Mouse (Mus musculus): ENCODE measurements around the gene Hpse2.

Hpse2 gene

GRCm38 (mm10) chr19:43155582-43155981, 232.6 kb downstream of the Hpse2 start:
- no peak for DNase-seq

DNA sequence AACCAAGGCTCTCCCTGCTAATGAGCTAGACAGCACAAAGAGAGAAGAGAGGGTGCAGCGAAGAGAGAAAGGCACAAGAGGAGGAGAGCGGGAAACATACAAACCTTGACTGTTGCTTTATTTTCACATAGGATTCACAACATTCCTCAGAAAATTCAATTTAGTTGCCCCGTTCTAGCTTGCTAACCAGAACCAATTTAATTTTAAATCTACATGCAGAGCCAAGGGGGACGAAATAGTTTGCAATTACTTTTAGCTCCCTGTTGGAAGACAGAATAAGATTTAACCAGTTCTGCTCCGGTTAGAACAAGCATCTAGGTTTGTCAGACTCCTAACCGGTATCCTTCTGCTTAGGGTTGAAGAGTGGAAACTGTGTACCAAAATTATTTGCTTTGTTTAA, 240.3 kb downstream of the Hpse2 start:
- no peak for DNase-seq

DNA sequence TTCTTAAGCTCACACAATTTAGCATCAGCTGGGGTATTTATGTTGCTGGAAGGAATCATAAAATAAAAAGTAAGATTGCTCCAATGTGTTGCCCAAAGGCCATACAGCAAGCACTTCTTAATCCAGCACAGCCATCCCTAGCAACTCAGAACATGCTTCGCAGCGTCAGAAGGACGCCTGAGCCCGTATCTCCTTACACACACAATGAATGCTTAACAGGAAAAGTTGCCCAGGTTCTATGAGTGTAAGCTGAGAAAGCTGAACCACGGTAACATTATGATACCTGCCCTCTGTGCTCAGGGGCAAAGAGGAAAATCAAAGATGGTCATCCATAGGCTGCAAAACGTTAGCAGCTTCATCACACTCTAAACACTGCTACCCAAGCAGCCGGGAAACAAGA, 241.3 kb downstream of the Hpse2 start:
- DNase-seq, result no peak

- no peak for DNase-seq
These were observed 246.5 kb downstream of the Hpse2 start for GRCm38 (mm10) chr19:43141646-43142045.

- DNase-seq, result no peak
These were observed 278.4 kb downstream of the Hpse2 start for GRCm38 (mm10) chr19:43109796-43110195.

DNA sequence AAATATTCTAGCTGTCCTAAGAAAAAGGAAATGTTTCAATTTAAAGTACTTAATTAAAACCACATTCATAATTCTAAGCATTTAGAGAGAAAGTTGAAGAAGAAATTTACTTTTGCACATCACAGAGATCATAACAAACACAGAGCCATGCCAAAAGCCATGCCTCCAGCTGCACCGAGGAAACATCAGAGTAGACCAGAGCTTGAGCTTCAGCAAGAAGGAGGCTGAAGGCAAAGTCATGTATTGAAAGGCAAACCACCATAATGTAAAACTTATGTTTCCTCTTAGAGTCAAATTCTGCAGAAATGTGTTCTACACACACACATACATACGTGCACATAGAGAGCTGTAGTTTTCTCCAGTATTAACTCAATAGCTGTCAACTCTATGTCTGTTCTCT, 291.2 kb downstream of the Hpse2 start:
- no peak for DNase-seq

DNA sequence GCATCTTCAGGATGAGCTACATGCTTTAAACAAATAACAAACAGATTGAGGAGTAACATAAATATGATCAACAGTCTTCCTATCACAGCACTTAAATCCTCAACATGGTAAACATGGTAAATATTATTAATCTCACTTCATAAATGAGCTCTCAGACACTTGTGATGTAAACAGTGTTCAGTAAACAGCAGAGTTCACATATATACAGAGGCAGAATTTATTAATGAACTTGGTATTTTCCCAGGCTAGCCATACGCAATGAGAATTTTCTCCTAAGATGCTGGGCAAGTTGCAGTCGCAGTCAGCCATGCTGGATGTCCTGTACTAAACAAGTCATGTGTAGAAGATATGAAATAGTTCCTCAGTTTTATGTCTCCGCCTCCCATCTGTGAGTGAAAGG, 300.9 kb downstream of the Hpse2 start:
- DNase-seq, result no peak

- DNase-seq, result no peak
These were observed 324.0 kb downstream of the Hpse2 start for GRCm38 (mm10) chr19:43064155-43064554.

GRCm38 (mm10) chr19:43044506-43044905, 343.6 kb downstream of the Hpse2 start:
- DNase-seq, result no peak

DNA sequence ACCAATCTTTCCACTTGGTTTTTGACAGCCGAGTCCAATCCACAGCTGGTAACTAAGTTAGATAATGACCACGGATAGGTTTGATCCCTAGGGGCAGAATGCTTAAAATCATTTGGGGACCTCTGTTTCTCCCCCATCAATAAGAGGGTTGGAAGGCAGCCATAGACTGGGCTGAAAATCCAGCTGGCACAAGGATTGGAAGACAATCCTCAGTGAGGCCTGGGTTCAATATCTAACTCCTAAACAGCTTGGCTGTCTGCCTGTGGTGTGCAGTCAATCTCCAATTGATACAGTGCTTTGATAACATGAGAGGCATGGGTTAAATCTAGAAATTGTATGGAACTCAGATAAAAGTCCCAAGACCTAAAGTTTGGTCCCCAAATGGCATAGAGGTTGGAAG, 345.4 kb downstream of the Hpse2 start:
- no peak for DNase-seq

DNA sequence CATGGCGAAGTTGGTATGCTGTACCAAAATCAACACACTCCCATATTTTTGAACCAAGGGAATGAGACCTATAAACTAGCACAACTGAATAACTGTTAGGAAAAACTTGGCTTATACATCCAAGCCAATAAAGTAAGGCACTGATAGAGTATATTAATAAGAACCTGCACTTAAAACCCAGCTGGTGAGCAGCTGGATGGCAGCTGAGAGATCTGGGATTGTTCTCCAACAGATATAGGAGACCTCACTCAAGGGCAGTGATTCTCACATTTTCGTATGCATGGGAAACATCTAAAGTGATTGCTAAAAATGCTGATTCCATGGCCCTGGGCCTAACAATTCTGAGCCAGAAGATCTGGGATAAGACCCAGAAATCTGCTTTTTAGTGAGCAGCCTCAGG, 345.9 kb downstream of the Hpse2 start:
- no peak for DNase-seq

GRCm38 (mm10) chr19:43036381-43036780, 351.8 kb downstream of the Hpse2 start:
- DNase-seq, result no peak

DNA sequence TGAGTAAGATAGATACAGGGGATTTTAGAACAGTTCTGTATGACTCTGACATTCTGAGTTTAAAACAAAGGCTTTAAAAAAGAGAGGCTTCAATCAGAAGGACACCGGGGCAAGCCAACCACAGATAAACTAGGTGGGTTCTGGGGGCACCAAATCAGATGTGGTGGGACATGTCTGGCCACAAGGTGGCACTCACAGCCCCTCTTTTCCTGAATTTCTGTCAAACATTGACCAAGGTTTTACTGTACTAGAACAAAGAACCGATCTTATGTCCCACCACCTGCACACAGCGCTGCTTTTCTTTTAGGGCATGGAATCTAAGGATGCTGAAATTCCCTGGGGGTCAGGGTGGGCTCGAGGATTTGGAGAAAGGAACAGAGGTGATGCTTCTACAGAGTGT, 360.9 kb downstream of the Hpse2 start:
- peak; percentile 42 for DNase-seq

DNA sequence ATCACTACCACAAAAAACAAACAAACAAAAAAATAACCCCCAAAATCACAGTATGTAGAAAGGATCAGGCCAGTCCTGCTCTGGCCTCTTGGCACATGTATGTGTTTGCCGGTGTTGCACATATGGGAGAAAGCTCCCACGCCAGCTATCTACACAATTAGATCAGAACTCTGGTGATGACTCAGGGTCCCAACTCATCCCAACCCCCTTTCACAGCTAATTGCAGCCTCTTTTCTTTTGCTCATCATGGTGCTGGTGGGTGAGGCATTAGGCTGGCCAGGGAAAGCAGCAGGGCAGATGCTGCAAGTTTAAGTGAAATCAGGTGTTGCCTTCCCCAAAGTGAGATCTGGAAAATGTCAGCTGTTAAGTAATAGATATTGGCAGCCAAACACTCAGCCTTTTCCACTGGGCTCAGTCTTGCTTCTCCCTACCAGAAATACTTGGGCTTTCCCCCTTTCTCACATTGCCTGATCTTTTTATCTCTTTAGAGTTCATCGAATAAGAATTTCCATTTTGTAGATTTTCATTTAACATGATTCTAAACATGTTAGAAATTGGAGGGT, 365.5 kb downstream of the Hpse2 start:
- DNase-seq, result no peak

- DNase-seq, result no peak
These were observed 369.4 kb downstream of the Hpse2 start for GRCm38 (mm10) chr19:43018792-43019191.

DNA sequence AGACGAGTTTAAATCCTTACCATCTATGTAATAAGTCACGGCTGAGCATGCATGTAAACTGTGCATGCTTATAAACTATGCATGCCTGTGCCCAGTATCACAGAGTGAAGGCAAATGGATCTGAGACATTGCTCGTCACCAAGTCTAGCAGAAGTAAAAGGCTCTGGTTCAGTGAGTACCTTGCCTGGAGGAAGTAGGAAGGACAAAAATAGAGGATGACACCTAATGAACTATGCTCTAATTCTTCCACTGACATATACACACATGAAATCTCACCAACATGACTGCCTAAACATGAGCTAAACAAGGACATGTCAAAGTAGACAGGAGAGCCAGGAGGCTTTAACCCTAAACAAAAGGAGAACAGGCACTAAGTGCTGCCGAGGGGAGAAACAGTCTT, 391.7 kb downstream of the Hpse2 start:
- DNase-seq, result no peak

- DNase-seq, result no peak
These were observed 399.3 kb downstream of the Hpse2 start for GRCm38 (mm10) chr19:42988833-42989232.

DNA sequence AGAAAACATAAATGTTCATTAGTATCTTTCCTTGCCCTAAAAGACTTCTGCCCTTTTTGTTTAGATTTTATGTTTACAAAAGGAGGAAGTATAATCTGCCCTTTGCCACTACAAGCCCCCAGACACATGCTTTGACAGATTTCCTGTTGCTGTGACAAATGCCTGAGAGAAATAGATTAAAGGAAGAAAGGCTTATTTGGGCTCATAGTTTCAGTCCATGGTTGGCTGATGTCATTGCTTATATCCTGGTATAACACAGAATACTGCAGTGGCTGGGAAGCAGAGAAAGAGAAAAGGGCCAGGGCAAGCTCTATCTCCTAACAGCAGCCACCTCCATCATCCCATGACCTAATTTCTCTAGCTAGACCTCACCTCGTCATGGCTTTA, 401.8 kb downstream of the Hpse2 start:
- DNase-seq, result no peak

DNA sequence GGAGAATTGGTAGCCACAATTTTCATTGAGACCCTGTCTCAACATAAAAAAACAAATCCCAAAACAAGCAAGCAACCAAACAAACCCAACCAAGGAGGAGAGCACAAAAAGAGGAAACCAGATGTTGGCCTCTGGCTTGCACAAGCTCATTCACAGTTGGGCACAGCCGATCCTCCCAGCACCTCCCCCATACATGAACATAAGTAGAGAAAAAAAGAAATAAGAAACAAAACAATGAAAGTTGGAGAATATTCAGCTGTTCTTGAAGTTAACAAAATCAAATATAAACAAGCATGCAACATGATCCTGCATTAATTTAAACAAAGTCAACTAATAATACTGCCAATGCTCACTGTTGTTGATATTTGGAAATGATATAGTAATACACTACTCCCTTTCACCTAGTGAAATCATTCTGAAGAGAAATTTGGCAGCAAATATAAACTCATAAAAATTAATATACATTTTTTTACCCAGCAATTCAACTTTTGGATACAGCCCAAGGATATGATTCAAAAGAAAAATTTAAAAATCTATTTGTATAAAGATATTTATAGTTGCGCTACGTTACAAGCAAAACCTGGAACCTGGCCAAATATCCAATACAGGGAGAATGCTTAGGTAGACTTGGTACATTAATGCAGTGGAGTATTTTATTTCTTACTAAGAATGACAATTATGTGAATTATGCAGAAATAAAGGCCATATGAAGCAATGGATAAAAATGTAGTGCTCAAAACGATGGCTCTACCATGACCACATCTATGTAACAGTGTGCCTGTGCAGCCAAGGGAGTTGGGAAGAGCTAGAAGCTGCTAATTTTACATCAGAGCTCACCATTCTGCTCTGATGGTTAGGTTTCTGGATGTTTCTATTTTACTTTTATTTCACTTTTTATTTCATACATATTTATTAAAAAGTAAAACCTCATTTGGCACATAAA, 402.5 kb downstream of the Hpse2 start:
- DNase-seq, result no peak

DNA sequence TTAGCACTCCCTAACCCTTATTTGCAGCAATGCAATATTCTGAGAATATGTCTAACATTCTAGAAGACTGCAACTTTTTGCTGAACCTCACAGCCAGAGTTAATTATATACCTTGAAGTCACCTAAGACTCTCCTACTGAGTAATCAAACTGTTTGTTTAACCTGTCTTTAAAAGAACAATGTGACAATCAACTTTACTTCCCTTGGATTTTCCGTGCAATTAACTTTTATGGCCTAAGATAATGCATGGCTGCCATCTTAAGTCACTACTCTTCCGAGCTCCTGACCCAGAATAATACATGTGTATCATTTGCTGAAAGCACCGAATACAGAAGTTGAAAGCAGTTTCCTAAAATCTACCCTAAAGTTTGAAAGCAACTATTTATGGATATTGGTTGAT, 407.6 kb downstream of the Hpse2 start:
- no peak for DNase-seq

DNA sequence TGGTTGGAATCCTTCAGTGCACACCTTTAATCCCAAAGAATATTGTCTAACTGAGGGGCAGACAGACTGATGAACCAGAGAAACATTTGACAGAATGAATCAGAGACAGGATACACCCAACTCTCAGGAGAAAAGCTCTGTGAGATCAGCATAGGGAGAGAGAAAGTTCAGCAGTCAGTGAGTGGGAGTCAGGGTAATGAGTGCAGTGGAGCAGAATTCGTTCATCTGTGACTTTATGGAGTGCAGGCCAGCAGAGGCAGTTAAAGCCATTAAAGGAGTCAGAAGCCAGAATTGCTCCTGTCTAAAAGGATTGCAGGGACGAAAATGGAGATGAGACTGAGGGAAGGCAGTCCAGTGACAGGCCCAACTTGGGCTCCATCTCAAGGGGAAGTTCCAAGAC, 410.2 kb downstream of the Hpse2 start:
- no peak for DNase-seq

DNA sequence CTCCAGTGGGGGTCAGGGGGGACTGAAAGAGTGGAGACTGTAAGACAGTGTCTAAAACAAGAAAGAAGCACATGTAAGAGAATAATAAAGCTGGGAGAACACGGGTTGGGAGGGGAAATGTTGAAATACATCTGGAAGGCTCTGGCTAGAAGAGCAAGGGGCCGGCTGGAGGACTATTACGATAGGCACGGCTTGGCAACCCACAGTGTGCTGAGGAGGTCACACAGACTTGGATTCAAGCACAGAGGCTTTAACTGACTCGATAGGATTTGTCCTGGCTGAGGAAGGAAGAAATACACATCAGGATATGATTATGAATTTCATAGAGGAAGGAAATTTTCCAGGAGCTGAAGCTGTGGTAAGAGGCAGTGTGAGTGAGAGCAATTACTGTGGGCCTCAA, 414.4 kb downstream of the Hpse2 start:
- DNase-seq, result no peak

DNA sequence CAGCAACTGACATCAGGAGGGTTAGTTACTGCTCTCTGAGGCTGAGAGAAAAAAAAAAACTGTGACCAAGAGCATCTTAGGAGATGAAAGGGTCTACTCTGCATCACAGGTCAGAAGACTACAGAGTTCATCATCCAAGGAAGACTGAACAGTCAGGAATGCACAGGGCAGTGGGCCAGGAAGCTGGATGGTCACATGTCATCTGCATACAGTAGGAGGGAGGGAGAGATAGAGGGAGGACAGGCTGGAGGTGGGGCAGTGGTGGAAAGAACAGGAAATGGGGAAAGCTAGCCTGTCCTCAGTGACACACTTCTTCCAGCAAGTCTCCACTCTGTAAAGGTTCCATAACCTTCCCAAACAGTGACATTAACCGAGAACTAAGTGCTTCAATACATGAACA, 423.0 kb downstream of the Hpse2 start:
- DNase-seq, result no peak

DNA sequence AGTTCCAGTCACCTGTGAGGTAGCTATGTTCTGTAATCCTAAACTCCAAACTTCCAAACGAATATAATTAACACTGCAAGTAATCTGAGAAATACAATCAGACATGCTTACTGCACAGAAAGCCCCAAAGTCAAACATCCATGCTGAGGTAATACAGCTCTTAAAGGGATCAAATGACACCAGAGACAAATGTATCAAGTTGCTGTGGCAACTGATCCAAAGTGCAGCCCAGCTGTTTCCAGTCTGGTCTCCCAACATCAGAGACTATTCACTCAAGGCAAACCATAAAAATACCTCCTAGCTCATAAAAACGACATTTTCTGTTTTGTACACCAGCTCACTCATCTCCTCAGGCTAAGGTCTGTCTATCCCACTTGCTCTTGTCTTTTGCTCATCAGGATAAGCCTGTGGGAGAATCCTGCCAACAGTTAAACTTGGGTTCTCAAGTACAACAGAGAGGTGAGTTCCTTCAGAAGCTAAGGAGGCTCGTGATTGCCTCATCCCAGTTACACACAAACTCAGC, 440.0 kb downstream of the Hpse2 start:
- DNase-seq, result no peak

Measured in kidney, adult 9 months (tissue).